Mouse (Mus musculus) ES-Bruce4 (cell line): Measurements from ENCODE around the gene En2.

Experiments used
- CTCF ChIP-seq: IDR thresholded peaks from one replicate; pipeline ENCODE4 v1.8.1; 2011; ENCODE audit warnings: low read depth, low read length
- EP300 ChIP-seq: IDR thresholded peaks from 2 replicates; pipeline ENCODE4 v1.6.1; 2011; ENCODE audit warnings: low read depth, low read length; ENCODE audit not compliant: insufficient read depth
- POLR2A ChIP-seq: IDR thresholded peaks from one replicate; pipeline ENCODE4 v1.8.1; 2011; ENCODE audit warnings: low read length; ENCODE audit not compliant: insufficient read depth

DNA sequence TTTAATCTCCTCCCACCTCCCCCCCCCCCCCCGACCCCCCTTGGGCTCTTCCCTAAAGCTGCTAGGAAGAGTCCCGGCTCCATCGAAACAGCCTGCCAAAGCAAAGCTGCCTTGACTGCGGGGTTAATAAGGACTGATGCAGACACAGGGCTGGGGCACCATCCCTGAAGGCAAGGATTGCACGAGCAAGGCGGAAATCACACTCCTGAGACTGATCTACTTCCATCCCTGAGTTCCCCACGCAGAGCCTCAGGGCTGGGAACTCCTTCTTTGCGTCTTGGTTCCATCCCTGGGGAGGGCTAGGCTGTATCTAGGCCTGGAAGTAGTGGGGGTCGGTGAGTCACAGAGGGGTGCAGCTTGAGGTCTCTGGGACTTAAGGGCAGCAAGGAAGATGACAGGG is 8.6 kb downstream of the En2 start:
- TF ChIP-seq CTCF (no peak), POLR2A (no peak), EP300 (no peak)
